Mouse (Mus musculus) monocyte, adult 2 months (primary cell): ENCODE measurements around the gene Btn1a1.

Experiments
- DNase-seq, 2 experiments: peaks; one replicate each; pipeline ENCODE4 v3.0.0; 2022; ENCODE audit warnings: low spot score in 2 of 2, low read depth in 1 of 2

Gene Btn1a1

DNA sequence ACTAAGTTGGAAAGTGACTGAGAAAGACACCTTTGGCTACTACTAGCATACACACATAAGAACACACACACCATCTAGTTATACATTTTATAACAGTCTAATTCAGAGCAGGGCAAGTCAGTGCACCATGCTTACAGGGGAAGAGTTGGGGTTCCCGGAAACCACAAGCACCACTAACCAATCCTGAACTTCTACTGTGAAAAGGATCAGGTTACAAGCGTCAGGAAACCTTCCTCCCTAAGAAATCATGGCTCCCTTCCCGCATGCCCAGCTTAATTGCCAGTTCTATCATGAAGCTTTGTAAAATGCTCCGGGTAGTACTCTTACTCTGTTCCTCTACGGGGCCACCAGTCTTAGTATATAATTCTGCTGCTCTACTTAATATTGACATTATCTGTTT lies 19.6 kb upstream of the Btn1a1 start:
- DNase-seq: no peak

DNA sequence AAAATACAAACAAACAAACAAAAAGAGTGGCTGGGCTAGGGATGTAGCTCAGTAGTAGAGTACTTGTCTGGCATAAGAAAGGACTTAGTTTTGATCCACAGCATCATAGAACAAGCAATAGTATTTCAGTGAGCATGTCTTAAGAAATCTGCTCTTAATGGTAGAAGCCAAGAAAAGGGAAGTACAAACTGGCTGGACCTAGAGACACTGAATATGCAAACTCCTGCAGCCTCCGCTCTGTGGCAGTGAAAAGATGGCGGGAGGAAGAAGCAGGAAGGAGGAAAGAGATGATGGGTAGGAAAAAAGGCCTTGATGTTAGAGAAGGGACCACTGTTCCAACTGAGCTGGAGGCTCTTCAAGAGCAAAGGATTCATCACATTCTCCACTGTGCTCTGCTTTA lies 17.5 kb upstream of the Btn1a1 start:
- DNase-seq: no peak

DNA sequence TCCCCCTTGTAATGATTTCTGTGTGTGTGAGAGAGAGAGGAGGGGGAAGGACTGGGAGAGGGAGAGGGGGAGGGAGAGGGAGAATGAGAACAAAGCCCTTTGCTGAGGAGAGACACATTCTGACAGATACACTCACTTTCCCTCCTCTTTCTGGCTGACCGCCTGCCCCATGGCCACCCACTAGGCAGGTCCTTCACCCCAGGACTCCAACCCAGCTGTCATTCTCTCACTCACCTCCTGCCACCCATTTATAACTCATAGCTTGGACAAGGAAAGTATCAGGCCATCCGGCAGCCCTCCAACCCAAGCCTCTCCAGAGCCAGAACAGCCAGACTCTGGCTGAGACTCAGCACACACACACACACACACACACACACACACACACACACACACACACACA lies 10.0 kb upstream of the Btn1a1 start:
- DNase-seq: no peak

DNA sequence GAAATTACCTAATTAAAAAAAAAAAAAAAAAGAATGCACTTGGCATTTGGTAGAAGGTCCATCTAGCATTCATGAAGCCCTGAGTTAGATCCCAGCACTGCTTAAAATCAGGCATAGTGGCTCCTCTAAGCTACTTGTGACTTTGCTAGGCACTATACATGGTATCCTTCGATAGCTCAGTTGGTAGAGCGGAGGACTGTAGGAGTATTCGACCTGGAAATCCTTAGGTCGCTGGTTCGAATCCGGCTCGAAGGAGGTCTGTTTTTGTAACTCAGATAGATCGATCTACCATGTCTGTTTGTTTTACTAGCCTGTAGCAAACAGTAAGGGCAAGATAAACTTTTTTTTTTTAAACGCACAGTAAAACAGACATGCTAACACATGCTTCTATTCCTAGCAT lies 1.2 kb upstream of the Btn1a1 start:
- no peak for DNase-seq

DNA sequence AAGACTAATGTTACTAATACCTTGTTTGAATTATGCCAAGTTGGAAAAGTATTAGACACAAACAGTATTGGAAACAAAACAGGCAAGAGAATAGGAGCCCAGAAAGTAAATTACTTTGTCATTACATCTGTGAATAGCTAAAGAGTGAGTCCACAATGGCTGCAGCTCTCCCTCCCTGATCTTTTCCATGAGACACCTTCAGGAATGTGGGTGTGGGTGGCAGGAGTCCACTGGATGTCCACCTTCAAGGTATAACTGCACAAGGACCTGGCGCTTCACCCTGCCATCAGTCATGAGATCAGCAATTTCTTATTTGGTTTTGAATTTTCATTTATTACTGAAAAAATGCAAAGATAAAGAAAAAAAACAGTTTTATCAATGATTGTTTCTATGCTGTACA lies 605 bp upstream of the Btn1a1 start:
- DNase-seq: no peak

DNA sequence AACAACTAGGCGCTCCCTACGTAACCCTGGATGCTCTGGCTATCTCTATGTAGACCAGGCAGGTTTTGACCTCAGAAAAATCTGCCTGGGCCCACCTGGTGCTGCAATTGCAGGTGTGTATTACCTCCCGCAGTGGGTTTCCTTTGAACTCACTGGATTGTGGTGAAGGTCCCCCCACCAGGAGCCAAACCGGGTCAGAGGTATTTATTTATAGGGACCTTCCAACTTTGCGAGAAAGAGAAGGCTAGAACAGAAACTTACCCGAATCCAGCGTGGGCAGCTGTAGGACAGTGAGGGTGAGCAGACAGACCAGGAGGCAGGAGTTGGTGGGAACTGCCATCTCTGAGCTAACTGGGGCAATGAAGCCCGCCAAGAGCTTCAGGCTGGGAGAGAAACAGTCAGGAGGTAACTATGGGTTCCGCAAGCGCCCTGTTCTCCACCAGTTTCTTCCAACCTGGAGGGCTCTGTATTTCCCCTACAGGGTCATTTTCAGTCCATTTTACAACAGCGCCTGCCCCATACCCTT lies 797 bp downstream of the Btn1a1 start:
- no peak for DNase-seq

DNA sequence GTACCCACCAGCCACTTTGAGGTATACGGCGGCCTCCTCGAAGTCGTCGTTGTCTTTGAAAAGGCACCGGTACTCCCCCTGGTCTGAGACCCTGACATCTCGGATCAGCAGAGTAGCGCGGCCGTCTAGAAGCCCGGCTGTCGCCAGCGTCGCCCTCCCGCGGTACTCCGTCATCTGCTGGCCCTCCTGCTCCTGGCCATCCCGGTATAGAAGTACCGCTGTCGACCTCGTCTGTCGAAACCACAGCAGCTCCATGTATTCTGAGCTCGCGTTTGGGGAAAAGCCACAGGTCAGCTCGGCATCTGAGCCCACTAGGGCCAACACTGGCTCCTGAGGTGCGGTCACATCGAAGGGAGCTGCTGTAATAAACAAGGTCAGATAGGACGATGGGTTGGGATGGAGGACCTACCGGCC lies 1.5 kb downstream of the Btn1a1 start:
- no peak for DNase-seq

DNA sequence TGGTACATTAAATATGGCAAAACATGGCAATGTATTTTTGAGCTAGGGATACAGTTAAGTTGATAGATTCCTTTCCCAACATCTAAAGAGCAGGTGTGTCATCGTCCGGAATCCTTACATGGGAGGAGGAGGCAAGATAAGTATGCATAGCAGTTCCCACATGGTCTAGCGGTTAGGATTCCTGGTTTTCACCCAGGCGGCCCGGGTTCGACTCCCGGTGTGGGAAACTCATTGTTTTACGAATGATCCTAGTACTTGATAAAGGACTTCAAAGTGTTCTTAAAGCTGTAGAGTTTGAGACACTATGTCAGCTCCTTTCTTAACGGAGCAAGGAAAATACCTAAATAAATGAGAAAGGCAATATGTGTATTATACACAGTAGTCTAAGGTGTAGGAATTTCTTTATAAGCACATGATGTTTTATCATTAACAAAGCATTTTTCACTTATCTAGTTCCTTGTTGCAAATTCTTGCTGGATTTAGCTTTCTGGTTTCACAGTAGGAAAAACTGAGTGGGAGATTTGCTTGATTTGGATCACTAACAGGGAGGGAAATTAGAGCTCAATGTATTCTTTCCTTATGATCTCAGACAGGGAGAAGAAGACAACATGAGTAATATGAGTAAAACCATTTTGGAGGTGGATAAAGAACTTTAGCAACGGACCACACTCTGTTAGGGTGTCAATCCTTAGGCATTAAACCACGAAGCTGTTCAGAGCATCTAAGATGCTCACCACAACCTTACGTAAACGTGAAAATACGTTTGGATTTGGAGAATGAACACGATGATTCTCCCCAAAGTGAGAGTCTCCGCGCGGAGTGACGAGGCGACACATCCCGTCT lies 2.1 kb downstream of the Btn1a1 start:
- peak in 1 of 2 experiments; percentile 29 for DNase-seq

DNA sequence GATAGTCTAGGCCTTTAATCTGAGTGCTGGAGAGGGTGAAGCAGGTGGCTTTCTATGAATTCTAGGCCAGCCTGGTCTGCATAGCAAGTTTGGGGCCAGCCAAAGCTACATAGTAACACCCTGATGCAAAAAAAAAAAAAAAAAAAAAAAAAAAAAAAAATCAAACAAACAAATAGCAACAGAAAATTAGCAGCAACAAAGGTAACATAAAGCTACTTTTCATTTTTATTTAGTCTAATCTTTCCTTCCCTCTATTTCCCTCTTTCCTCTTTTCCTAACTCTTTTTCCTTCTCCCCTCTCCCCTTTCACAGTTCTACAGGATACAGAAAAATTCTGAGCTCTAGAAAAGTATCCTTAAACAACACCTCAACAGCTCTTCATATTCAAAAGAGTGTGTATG lies 3.0 kb downstream of the Btn1a1 start:
- no peak for DNase-seq

DNA sequence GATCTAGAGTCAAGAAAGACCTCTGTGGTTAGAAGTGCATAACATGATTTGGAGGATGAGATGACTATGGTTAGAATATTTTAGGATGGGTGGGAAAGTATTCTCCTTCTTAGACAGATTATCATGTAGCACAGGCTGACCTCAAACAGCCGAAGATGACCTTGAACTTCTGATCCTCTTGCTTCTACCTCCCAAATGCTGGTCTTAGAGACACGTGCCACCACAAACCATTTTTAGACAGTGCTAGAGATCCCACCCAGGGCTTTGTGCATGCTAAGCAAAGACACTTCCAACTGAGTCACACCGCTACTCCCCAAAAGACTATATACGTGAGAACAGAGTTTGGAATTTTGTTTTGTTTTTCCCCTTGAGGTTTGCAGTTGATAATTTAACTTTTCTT lies 3.6 kb downstream of the Btn1a1 start:
- no peak for DNase-seq

DNA sequence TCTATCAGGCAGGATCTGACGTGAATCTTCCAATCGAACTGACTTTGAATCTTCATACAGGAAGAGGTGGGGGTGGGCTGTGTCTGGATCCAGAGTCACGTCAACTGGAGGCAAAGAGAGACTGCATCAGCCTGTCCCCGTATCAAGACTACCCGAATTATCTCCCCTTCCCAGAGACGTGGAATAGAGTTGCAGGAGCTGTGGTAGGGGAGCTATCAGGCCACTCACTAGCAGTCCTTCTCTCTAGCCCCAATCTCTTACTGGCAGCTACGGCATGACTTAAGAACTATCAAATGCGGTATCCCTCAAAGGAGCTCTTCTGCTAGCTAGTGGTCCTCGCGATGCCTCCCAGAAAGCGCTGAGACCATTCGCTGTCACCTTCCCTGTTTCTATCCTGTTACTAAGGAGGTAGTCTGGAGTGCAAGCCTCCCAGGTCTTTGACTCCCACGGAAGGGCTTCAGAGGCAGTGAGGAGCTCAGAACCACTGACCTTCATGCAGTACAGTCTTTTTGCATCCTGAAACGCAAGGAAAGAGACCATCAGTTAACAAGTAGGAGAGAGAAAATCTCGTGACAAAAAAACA lies 6.3 kb downstream of the Btn1a1 start:
- no peak for DNase-seq

DNA sequence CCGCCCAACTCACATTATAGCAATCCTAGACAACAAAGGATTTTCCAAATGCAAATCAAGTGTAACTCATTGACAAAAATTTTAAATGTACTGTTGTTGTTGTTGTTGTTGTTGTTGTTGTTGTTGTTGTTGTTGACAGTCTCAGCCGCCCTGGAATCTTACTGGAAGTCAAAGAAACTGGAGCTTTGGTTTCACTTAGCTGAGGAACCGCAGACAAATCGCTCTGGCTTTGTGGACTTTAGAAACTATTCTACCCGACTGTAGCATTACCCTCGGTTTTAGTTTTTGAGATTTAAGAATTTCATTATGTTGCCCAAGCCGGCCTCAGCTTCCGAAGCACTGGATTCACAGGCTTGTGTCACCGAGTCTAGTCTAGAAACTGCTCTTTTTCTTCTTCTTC lies 11.8 kb downstream of the Btn1a1 start:
- DNase-seq: no peak

DNA sequence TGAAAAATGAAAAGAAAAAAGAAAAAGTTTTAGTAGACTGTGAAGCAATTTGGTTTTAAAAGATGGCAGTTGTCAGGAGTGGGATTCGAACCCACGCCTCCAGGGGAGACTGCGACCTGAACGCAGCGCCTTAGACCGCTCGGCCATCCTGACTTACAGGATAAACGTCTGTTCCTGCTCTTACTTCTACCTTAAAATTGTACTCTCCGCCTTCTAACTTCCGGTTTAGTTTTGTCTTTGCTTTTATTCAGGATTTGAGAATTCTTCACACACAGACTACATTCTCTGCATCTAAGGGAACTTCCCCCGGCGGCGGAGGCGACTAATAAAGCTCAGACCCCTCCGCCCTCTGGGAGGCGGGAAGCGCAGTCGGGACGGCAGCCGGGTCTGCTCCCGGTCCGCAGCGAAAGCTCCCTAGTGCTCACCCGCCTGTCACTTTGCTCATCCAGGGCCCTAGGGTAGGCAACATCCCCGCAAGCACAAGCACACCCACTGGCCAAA lies 12.3 kb downstream of the Btn1a1 start:
- DNase-seq: peak in 1 of 2 experiments; percentile 66

DNA sequence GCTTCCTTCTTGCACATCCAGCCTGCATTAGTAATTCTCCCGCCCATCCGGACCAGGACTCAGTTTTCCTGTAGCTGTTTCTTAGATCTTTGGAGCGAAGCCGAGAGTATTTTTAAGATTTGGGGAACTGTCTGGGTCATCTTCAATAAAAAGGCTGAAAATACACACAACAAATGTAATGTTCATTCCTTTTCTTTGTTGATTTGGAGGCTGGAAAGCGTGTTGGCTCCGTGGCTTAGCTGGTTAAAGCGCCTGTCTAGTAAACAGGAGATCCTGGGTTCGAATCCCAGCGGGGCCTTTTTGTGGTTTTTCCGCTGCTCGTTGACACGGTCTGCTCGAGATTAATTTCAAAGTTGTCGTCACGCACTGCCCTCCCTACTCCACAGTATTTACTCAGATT lies 15.3 kb downstream of the Btn1a1 start:
- peak in 1 of 2 experiments; percentile 76 for DNase-seq

DNA sequence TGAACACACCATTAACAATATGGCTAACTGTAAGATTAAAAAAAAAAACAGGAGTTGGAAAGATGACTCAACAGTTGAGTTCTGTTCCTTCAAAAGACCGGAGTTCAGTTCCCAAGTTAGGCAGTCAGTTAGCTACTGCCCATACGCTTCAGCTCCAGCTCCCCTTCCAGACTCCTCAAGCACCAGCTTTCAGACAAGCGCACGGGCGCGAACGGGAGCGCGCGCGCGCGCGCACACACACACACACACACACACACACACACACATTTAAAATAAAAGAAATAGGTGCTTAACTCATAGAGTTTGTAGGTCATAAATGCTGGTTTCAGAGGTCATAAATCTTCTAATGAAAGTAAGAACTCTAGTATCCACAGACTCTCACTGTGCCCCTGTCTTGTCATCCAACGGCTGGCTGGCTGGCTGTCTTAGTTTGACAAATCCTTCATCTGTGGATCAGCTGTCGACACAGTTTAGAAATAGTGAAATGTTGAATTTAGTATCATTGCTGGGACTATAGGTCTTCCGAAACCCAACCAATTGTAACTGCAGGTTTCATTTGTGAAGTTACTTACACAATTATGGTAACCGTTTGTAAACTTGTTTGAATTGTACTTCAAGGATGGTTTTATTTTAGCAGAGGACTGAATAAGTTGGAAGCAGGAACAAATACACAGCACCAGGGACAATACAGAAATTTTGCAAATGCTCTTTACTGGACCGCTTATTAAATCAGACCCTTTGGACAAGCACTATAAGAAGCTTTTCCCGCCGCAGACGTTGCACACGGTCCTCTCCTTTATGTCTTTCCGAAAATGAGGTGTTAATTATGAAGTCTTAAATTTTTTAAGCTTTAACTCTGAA lies 16.2 kb downstream of the Btn1a1 start:
- no peak for DNase-seq

DNA sequence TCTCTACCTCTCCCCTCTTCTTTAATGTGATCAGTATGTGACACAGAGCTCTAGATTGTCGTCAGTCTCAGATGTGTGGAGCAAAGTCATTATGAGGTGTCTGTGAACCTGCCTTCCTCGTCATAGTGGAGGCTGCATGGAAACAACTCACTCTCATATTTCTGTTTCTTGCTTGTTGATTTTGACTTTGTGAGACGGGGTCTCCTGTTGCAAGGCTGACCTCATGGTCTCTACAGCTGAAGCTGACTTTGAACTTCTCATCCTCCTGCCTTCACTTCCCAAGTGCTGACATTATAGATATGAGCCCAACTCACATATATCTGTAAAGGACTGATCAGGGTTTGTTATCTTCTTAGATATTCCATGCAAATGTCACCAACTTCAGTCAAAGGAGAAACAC lies 16.9 kb downstream of the Btn1a1 start:
- DNase-seq: no peak

DNA sequence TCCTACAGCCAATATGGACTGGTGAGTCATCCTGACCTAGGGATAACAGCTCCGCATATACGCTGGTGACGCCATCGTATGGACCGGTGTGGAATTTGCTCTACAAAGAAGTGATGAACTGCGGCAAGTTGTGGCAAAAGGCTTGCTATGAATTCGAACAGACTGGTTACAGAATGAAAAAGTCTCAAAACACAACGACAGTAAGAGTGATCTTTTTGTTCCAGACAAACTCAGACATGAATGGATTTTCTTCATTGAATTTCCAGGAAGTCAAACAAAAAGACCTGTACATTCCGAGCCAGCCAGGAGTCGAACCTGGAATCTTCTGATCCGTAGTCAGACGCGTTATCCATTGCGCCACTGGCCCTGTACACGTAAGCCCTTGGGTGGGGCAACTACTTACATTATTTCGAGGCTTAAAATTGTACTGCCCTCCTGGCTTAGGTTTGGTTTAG lies 19.2 kb downstream of the Btn1a1 start:
- peak; percentile 74 to 85 for DNase-seq

DNA sequence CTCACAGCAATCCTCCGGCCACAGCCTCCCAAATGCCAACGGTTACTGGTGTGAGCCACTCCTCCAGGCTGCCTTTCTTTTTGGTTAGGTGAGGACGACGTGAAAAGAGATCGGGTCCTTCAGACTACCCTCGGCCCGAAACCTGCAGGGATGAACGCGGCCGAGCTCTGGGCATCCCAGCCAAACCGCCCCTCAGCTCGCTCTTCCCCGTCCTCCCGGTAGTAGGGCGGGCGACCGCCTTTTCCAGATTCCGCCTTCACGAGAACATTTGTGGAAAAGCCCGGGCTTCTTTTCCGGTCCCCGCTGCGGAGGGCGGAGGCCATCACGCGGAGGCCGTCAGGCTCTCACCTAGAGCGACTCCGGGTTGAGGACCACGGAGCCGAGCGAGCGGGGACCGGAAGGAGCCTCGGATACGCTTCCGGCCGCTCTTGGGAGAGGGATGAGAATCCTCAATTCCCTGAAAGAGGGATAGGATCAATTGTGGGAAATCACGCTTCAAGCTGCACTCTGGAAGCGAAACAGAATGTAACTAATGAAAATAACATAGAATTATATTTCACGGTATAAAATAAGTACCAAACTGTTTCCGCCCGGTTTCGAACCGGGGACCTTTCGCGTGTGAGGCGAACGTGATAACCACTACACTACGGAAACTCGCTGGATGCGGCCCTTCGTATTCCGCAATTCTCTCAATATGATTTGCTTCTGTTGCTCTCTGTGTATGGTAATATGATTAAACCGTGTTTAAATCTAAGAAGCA lies 20.0 kb downstream of the Btn1a1 start:
- peak; percentile 68 to 91 for DNase-seq

DNA sequence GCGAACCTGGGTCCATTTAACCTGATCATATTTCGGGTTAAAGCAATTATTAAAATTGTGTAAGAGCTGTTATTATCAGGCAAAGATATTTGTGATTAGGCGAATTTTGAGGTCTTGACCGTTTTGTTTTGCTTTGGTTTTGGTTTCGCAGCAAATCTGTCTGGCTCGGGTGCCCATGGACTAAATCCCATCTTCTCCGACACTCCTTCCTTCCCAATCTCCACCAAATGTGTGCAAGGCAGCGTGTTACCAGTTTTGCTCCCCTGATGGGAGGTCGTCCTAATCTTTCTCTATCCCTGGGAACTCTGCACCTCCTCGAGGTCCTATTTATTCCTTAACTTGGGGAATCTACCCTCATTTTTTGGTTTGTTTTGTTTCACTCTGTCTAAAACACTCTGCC lies 20.5 kb downstream of the Btn1a1 start:
- DNase-seq: no peak

DNA sequence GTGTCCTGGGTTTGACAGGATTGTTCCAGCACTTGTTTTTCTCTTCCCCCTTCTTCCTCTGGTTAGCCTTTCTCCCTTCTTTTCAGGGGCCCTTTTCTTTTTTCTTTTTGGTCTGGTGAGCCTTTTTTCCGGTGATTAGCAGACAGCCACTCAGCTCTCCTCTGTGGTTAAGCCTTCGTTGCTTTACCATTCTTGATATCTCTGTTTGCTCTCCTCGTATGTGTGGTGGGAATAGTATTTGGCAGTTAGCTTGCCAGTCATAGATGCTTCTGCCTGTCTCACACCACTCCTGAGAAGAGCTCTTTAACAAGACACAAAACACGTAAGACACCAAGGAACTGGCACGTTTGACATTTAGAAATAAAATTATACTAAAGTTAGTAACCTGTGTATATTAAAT lies 21.2 kb downstream of the Btn1a1 start:
- DNase-seq: no peak

DNA sequence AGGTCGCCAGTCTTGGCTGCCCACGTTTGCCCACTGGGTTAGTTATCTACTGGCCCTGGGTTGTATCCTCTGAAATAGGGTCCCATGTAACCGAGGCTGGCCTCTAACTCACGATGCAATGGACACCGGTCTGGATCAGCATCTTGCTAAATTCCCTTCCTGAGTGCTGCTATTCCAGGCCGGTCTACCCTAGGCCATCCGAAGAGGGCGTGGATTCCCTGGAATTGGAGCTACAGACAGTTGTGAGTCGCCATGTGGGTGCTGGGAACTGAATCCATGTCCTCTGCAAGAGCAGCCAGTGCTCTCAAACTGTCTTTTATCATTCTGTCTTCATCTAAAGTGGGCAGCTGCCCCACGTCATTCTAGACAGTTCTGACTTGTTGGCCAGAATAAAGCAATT lies 25.8 kb downstream of the Btn1a1 start:
- DNase-seq: no peak
